ENCODE assay signal across 8 mouse cellular contexts in the genomic region with DNA sequence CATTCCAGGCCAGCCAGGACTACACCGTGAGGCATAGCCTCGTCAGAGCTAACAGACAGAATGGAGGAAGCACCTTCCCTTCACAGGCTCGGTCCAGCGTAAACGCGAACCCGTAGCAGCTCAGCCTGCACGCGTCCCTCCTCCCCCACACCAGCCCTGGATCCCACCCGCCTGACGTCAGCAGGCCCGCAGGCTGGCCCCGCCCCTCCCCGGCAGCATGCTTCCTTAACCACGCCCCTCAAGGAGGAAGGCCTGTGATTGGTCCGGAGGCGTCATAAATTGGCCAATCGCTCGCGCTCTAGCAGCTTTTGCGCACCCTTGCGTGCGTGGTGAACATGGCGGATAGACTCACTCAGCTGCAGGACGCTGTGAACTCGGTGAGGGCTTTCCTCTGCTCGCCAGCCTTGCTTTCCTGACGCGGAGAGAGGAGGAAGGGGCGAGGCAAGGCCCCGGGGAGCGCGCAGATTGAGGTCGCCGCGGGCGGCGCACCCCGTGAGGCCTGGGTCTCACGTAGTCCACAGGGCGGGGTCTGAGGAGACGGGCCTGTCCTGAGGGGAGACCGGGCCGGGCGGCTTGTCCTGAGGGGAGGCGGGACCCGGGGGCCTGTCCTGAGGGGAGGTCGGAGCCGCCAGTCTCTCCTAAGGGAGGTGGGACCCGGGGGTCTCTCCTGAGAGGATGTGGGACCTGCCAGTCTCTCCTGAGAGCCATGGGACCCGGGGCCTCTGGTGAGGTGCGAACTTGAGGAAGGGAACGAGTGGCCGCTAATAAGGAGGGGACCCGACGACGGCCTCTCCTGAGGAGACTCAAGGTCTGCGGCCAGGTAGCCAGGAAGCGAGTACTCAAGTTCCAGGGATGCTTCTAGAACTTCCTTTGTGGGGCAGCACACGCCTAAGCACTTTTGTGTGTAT. TPM values are rescaled to one million over a fixed set of nuclear protein-coding genes. Genes with fewer than 3 reads are reported as not detected.
A peak's percentile ranks its signal among the peaks of the same experiment; 100 is the strongest.
DNase-seq lines count a peak whose midpoint lies in the region; ATAC-seq and TF ChIP-seq lines count a peak whose summit lies in the region.

A gene (plus strand): TSS at position 272 of the 908 bp plus-strand sequence.
A gene (minus strand): TSS at position 549 of the 908 bp plus-strand sequence.

- in situ Hi-C loops in ES-E14 (cut with MboI; ENCODE audit: low sequenced_read_pairs in 2 of 2, unreplicated experiment in 2 of 2), result no loop called here

- TF ChIP-seq CTCF in lung, adult 2 months (IDR thresholded peaks at IDR 0.05; ENCODE audit: insufficient read depth, low read length), result no peak

- peak within 1 kb of the TSS; percentile 87 for H3K4me2 ChIP-seq in forebrain, embryonic 15.5 days (replicated peaks)

- WGBS in forebrain, embryonic 15.5 days, result 1% methylated on average over 60 of the region's 60 CpGs
- under 1% methylated on average over 60 of the region's 60 CpGs for WGBS in lung, adult 2 months

- no peaks in the 10 kb centered on the region for H3K36me3 ChIP-seq in ES-E14 (ENCODE audit: control insufficient read depth, insufficient read depth, low read length, poor library complexity, severe bottlenecking)
- no peaks in the 10 kb centered on the region for H3K36me3 ChIP-seq in forebrain, embryonic 15.5 days

- ATAC-seq in forebrain, embryonic 15.5 days (replicated peaks), result peak; percentile 98
- ATAC-seq in neutrophil, adult 5-6 weeks (ENCODE audit: extremely low read depth, insufficient number of reproducible peaks, low FRiP score, poor library complexity, severe bottlenecking), result peak; percentile 97

- no peaks in the 10 kb centered on the region for H3K27me3 ChIP-seq in forebrain, embryonic 15.5 days

- intact Hi-C loops in heart, postnatal 25 days (cut with DNase I), result no loop called here

- DNase-seq in ES-E14 (ENCODE audit: low read depth, low spot score), result peak; percentile 96
- peak; percentile 98 for DNase-seq in cerebellum, adult 11-12 months
- DNase-seq in heart, postnatal 25 days (ENCODE audit: low spot score), result peak; percentile 97
- peak; percentile 97 to 98 for DNase-seq in layer of hippocampus, adult 18-20 months (ENCODE audit: low spot score in 2 of 2)
- DNase-seq in lung, adult 2 months, result peak; percentile 96
- peak; percentile 97 to 98 for DNase-seq in thymus, adult 18-20 months

- peak; percentile 98 for TF ChIP-seq POLR2A in lung, adult 2 months (IDR thresholded peaks at IDR 0.05; ENCODE audit: borderline replicate concordance, extremely low read depth, low read depth, low read length)

- peak within 1 kb of the TSS; percentile 87 for H3K27ac ChIP-seq in ES-E14 (ENCODE audit: insufficient read depth, low read depth, low read length, poor library complexity, severe bottlenecking)
- H3K27ac ChIP-seq in forebrain, embryonic 15.5 days (replicated peaks), result peak within 1 kb of the TSS; percentile 90

- no peaks in the 10 kb centered on the region for H3K9me3 ChIP-seq in ES-E14 (ENCODE audit: control insufficient read depth, insufficient read depth, low read depth, low read length)
- H3K9me3 ChIP-seq in forebrain, embryonic 15.5 days, result no peaks in the 10 kb centered on the region

- H3K4me3 ChIP-seq in ES-E14 (ENCODE audit: insufficient read depth in 1 of 2, low read depth in 1 of 2, low read length in 2 of 2, poor library complexity in 1 of 2, severe bottlenecking in 1 of 2), result peak within 1 kb of the TSS; percentile 90 to 94
- peak within 1 kb of the TSS; percentile 96 for H3K4me3 ChIP-seq in forebrain, embryonic 15.5 days
- H3K4me3 ChIP-seq in lung, adult 2 months (replicated peaks; ENCODE audit: extremely low read depth, low read depth, low read length), result peak within 1 kb of the TSS; percentile 95

- peak within 1 kb of the TSS; percentile 94 for H3K9ac ChIP-seq in ES-E14 (ENCODE audit: insufficient read depth, low read depth, low read length, poor library complexity, severe bottlenecking)
- H3K9ac ChIP-seq in forebrain, embryonic 15.5 days (replicated peaks), result peak within 1 kb of the TSS; percentile 84

- H3K4me1 ChIP-seq in ES-E14 (ENCODE audit: control insufficient read depth in 2 of 2, insufficient read depth in 2 of 2, low read length in 2 of 2, poor library complexity in 1 of 2), result peaks cover 0 to 2% of the 10 kb centered on the region in 2 experiments; a peak in 3 of 4 replicates
- peaks cover 15% of the 10 kb centered on the region for H3K4me1 ChIP-seq in forebrain, embryonic 15.5 days
- peaks cover 8% of the 10 kb centered on the region for H3K4me1 ChIP-seq in lung, adult 2 months (ENCODE audit: control insufficient read depth, insufficient read depth, low read length)

TF ChIP-seq in ES-E14, 5 proteins besides CTCF, POLR2A, EP300 and RAD21:
- TF ChIP-seq ZNF384 (IDR thresholded peaks at IDR 0.05; ENCODE audit: low read depth, low read length), result no peak
- TF ChIP-seq HCFC1 (IDR thresholded peaks at IDR 0.05; ENCODE audit: borderline replicate concordance, insufficient read depth, low read length), result no peak
- no peak for TF ChIP-seq MAFK (IDR thresholded peaks at IDR 0.05; ENCODE audit: insufficient read depth, low read depth, low read length)
- TF ChIP-seq ZC3H11A (IDR thresholded peaks at IDR 0.05; ENCODE audit: borderline replicate concordance, low read depth, low read length), result no peak
- TF ChIP-seq CHD2 (IDR thresholded peaks at IDR 0.05; ENCODE audit: low read depth, low read length), result no peak; the same call in 1 of the 2 replicates

RNA-seq across cellular contexts. Expression of the first gene that starts in this region (rescaled TPM):
- total RNA-seq in ES-E14 (2012; rRNA removed), result 57.2 and 91.2 TPM in 2 replicates
- 107 and 114 TPM in 2 replicates for polyA plus RNA-seq in forebrain, embryonic 15.5 days (2015; fragmentation: Nextera tagmentation; extraction: Ambion mirVana)
- total RNA-seq in heart, postnatal 25 days (2021), result 10 to 100 TPM; 46.8 to 52.4 TPM
- 10 to 100 TPM; 44.5 to 48.1 TPM for total RNA-seq in layer of hippocampus, adult 18-20 months (2021)
- polyA plus RNA-seq in lung, adult 2 months (2012; rRNA removed), result 18.0 and 25.1 TPM in 2 replicates
- 49.5 and 51.7 TPM in 2 replicates for total RNA-seq in neutrophil, adult 5-6 weeks (2017)

RNA-seq across cellular contexts. Expression of the second gene that starts in this region (rescaled TPM):
- total RNA-seq in ES-E14 (2012; rRNA removed), result 99.6 and 164 TPM in 2 replicates
- 31.9 and 32.7 TPM in 2 replicates for polyA plus RNA-seq in forebrain, embryonic 15.5 days (2015; fragmentation: Nextera tagmentation; extraction: Ambion mirVana)
- total RNA-seq in heart, postnatal 25 days (2021), result 10 to 100 TPM; 14.8 to 16.2 TPM
- 10 to 100 TPM; 43.7 to 44.0 TPM for total RNA-seq in layer of hippocampus, adult 18-20 months (2021)
- 15.8 and 20.2 TPM in 2 replicates for polyA plus RNA-seq in lung, adult 2 months (2012; rRNA removed)
- 9.3 and 9.6 TPM in 2 replicates for total RNA-seq in neutrophil, adult 5-6 weeks (2017)

Comparison
In these comparisons a context has a peak if more than half of its experiments do, and no peak if none do; other contexts are left out.
1. Peak in every context shown above with its lines: DNase-seq, ATAC-seq, H3K4me3 ChIP-seq and H3K27ac ChIP-seq.